Mouse (Mus musculus) cerebellum, adult 9-11 months (tissue): ENCODE data around the gene Nlgn2.
A peak's percentile ranks its signal among the peaks of the same experiment; 100 is the strongest.

Source experiments
- DNase-seq: peaks from one replicate; pipeline ENCODE4 v3.0.0; 2022

Gene Nlgn2

GRCm38 (mm10) chr11:69818871-69819270, 18.7 kb downstream of the Nlgn2 start:
- DNase-seq: no peak

- no peak for DNase-seq
These were observed 19.2 kb downstream of the Nlgn2 start, which contains the start of gene Spem2 for GRCm38 (mm10) chr11:69818365-69818764. Spem2 (minus strand) TSS chr11:69818465.

- DNase-seq: no peak
These were observed 21.1 kb downstream of the Nlgn2 start for GRCm38 (mm10) chr11:69816520-69816919.

- no peak for DNase-seq
These were observed 22.4 kb downstream of the Nlgn2 start, which contains the start of gene Gm39566 for GRCm38 (mm10) chr11:69815155-69815554. Gm39566 (minus strand) TSS chr11:69815298.

GRCm38 (mm10) chr11:69810280-69810679, 27.3 kb downstream of the Nlgn2 start:
- DNase-seq: no peak

- DNase-seq: no peak
These were observed 29.9 kb downstream of the Nlgn2 start for GRCm38 (mm10) chr11:69807641-69808040.

- no peak for DNase-seq
These were observed 31.2 kb downstream of the Nlgn2 start for GRCm38 (mm10) chr11:69806378-69806777.

GRCm38 (mm10) chr11:69804972-69805909, 32.3 kb downstream of the Nlgn2 start, which contains the start of gene Tmem102:
Tmem102 (minus strand) TSS chr11:69805624.
- DNase-seq: no peak

- DNase-seq: no peak
These were observed 33.0 kb downstream of the Nlgn2 start for GRCm38 (mm10) chr11:69804652-69804940.

- no peak for DNase-seq
These were observed 33.6 kb downstream of the Nlgn2 start for GRCm38 (mm10) chr11:69803786-69804651.

- DNase-seq: no peak
These were observed 34.3 kb downstream of the Nlgn2 start for GRCm38 (mm10) chr11:69803328-69803727.

- peak; percentile 65 for DNase-seq
These were observed 34.9 kb downstream of the Nlgn2 start for GRCm38 (mm10) chr11:69802648-69803105.

- DNase-seq: no peak
These were observed 36.1 kb downstream of the Nlgn2 start, which contains the start of gene Fgf11 for GRCm38 (mm10) chr11:69801379-69801977. Fgf11 (minus strand) TSS chr11:69801857.

GRCm38 (mm10) chr11:69800392-69801197, 37.0 kb downstream of the Nlgn2 start:
- DNase-seq: peak; percentile 54

- DNase-seq: no peak
These were observed 37.5 kb downstream of the Nlgn2 start for GRCm38 (mm10) chr11:69800138-69800391.

GRCm38 (mm10) chr11:69799394-69800137, 38.0 kb downstream of the Nlgn2 start:
- no peak for DNase-seq

- no peak for DNase-seq
These were observed 39.7 kb downstream of the Nlgn2 start for GRCm38 (mm10) chr11:69797924-69798323.

GRCm38 (mm10) chr11:69795983-69796435, 41.6 kb downstream of the Nlgn2 start:
- peak; percentile 52 for DNase-seq

GRCm38 (mm10) chr11:69795168-69795982, 42.2 kb downstream of the Nlgn2 start, which contains the start of gene Chrnb1:
Chrnb1 (minus strand) TSS chr11:69795943.
- peak; percentile 95 for DNase-seq

GRCm38 (mm10) chr11:69793429-69793828, 44.2 kb downstream of the Nlgn2 start:
- DNase-seq: no peak
